Mouse (Mus musculus): ENCODE data around the gene Spata31d1a. TPM values are rescaled to one million over a fixed set of nuclear protein-coding genes. Genes with fewer than 3 reads are reported as not detected.
"Not testable (repeated sequence)": the region's sequence is repeated elsewhere in the genome, so short reads cannot be mapped to it uniquely, and the experiment has no call there.

Gene Spata31d1a
- polyA plus RNA-seq, 1 experiment from 2014 or later = not detected

GRCm38 (mm10) chr13:59700137-59700536, 10.0 kb downstream of the Spata31d1a start:
- H3K4me2 ChIP-seq; H3K36me3 ChIP-seq; H3K27ac ChIP-seq; H3K4me1 ChIP-seq (replicated peaks); H3K27me3 ChIP-seq; H3K9ac ChIP-seq (replicated peaks); H3K9me3 ChIP-seq; ATAC-seq (ENCODE audit: insufficient number of reproducible peaks, insufficient read depth, low FRiP score, low TSS enrichment, low read depth); H3K4me3 ChIP-seq (replicated peaks): not testable (repeated sequence)
- 64% methylated on average over 1 of the region's 1 CpGs for WGBS

- ATAC-seq (ENCODE audit: insufficient number of reproducible peaks, insufficient read depth, low FRiP score, low TSS enrichment, low read depth) = no peak
- no peak overlapping the region for H3K4me3 ChIP-seq (replicated peaks)
- no peak overlapping the region for H3K9ac ChIP-seq (replicated peaks)
- H3K4me1 ChIP-seq (replicated peaks) = no peaks in the 10 kb centered on the region
- no peaks in the 10 kb centered on the region for H3K36me3 ChIP-seq
- no peaks in the 10 kb centered on the region for H3K9me3 ChIP-seq
- 94% methylated on average over 8 of the region's 8 CpGs for WGBS
- H3K27me3 ChIP-seq = no peaks in the 10 kb centered on the region; the same call in 1 of the 2 replicates
- H3K4me2 ChIP-seq = no peak overlapping the region
- H3K27ac ChIP-seq = no peak overlapping the region
Measured at GRCm38 (mm10) chr13:59699131-59699530, 11.0 kb downstream of the Spata31d1a start.

- ATAC-seq (ENCODE audit: insufficient number of reproducible peaks, insufficient read depth, low FRiP score, low TSS enrichment, low read depth) = no peak
- H3K4me2 ChIP-seq = no peak overlapping the region
- H3K4me1 ChIP-seq (replicated peaks) = no peaks in the 10 kb centered on the region
- H3K27ac ChIP-seq = no peak overlapping the region
- no peaks in the 10 kb centered on the region for H3K27me3 ChIP-seq
- WGBS = 76% methylated on average over 7 of the region's 7 CpGs
- H3K4me3 ChIP-seq (replicated peaks) = no peak overlapping the region
- H3K9ac ChIP-seq (replicated peaks) = no peak overlapping the region
- no peaks in the 10 kb centered on the region for H3K36me3 ChIP-seq
- H3K9me3 ChIP-seq = peaks cover 4% of the 10 kb centered on the region; the same call in 1 of the 2 replicates
Measured at GRCm38 (mm10) chr13:59695781-59696180, 14.3 kb downstream of the Spata31d1a start.

GRCm38 (mm10) chr13:59694008-59694407, 16.1 kb downstream of the Spata31d1a start, which contains the start of gene 4921517D22Rik:
Gene 4921517D22Rik (minus strand): TSS chr13:59694108.
- no peaks in the 10 kb centered on the region for H3K4me1 ChIP-seq (replicated peaks)
- ATAC-seq (ENCODE audit: insufficient number of reproducible peaks, insufficient read depth, low FRiP score, low TSS enrichment, low read depth) = no peak
- no peaks in the 10 kb centered on the region for H3K27me3 ChIP-seq
- H3K9ac ChIP-seq (replicated peaks) = no peak within 1 kb of the TSS
- no peak within 1 kb of the TSS for H3K27ac ChIP-seq
- H3K36me3 ChIP-seq = no peaks in the 10 kb centered on the region
- H3K4me3 ChIP-seq (replicated peaks) = no peak within 1 kb of the TSS
- H3K9me3 ChIP-seq = peaks cover 4% of the 10 kb centered on the region; the same call in 1 of the 2 replicates
- H3K4me2 ChIP-seq = no peak within 1 kb of the TSS
- 84% methylated on average over 3 of the region's 3 CpGs for WGBS

- H3K4me1 ChIP-seq (replicated peaks) = no peaks in the 10 kb centered on the region
- H3K36me3 ChIP-seq = no peaks in the 10 kb centered on the region
- H3K27ac ChIP-seq = no peak overlapping the region
- 84% methylated on average over 10 of the region's 10 CpGs for WGBS
- no peak overlapping the region for H3K9ac ChIP-seq (replicated peaks)
- ATAC-seq (ENCODE audit: insufficient number of reproducible peaks, insufficient read depth, low FRiP score, low TSS enrichment, low read depth) = no peak
- H3K4me3 ChIP-seq (replicated peaks) = no peak overlapping the region
- peaks cover 4% of the 10 kb centered on the region; the same call in 1 of the 2 replicates for H3K9me3 ChIP-seq
- H3K4me2 ChIP-seq = no peak overlapping the region
- H3K27me3 ChIP-seq = no peaks in the 10 kb centered on the region
Measured at GRCm38 (mm10) chr13:59691478-59691877, 18.7 kb downstream of the Spata31d1a start.

GRCm38 (mm10) chr13:59690576-59690975, 19.6 kb downstream of the Spata31d1a start:
- 76% methylated on average over 7 of the region's 7 CpGs for WGBS
- ATAC-seq (ENCODE audit: insufficient number of reproducible peaks, insufficient read depth, low FRiP score, low TSS enrichment, low read depth) = no peak
- Histone ChIP-seq H3K4me2 (no peak overlapping the region), H3K9ac (replicated peaks) (no peak overlapping the region), H3K27me3 (no peaks in the 10 kb centered on the region), H3K9me3 (peaks cover 4% of the 10 kb centered on the region; the same call in 1 of the 2 replicates), H3K27ac (no peak overlapping the region), H3K36me3 (no peaks in the 10 kb centered on the region), H3K4me1 (replicated peaks) (no peaks in the 10 kb centered on the region), H3K4me3 (replicated peaks) (no peak overlapping the region)

- peaks cover 4% of the 10 kb centered on the region; the same call in 1 of the 2 replicates for H3K9me3 ChIP-seq
- H3K27ac ChIP-seq = no peak overlapping the region
- H3K27me3 ChIP-seq = no peaks in the 10 kb centered on the region
- no peak overlapping the region for H3K4me3 ChIP-seq (replicated peaks)
- H3K36me3 ChIP-seq = no peaks in the 10 kb centered on the region
- no peak overlapping the region for H3K4me2 ChIP-seq
- no peak for ATAC-seq (ENCODE audit: insufficient number of reproducible peaks, insufficient read depth, low FRiP score, low TSS enrichment, low read depth)
- H3K9ac ChIP-seq (replicated peaks) = no peak overlapping the region
- 92% methylated on average over 3 of the region's 3 CpGs for WGBS
- H3K4me1 ChIP-seq (replicated peaks) = no peaks in the 10 kb centered on the region
Measured at GRCm38 (mm10) chr13:59689843-59690242, 20.3 kb downstream of the Spata31d1a start.

- Histone ChIP-seq H3K4me1 (replicated peaks) (no peaks in the 10 kb centered on the region), H3K9me3 (peaks cover 4% of the 10 kb centered on the region; the same call in 1 of the 2 replicates), H3K4me2 (no peak overlapping the region), H3K36me3 (no peaks in the 10 kb centered on the region), H3K27me3 (no peaks in the 10 kb centered on the region), H3K9ac (replicated peaks) (no peak overlapping the region), H3K4me3 (replicated peaks) (no peak overlapping the region), H3K27ac (no peak overlapping the region)
- 86% methylated on average over 9 of the region's 9 CpGs for WGBS
- ATAC-seq (ENCODE audit: insufficient number of reproducible peaks, insufficient read depth, low FRiP score, low TSS enrichment, low read depth) = no peak
Measured at GRCm38 (mm10) chr13:59689313-59689712, 20.8 kb downstream of the Spata31d1a start.

GRCm38 (mm10) chr13:59688338-59688770, 21.8 kb downstream of the Spata31d1a start:
- H3K36me3 ChIP-seq = no peaks in the 10 kb centered on the region
- H3K4me1 ChIP-seq (replicated peaks) = no peaks in the 10 kb centered on the region
- H3K9ac ChIP-seq (replicated peaks) = no peak overlapping the region
- no peak for ATAC-seq (ENCODE audit: insufficient number of reproducible peaks, insufficient read depth, low FRiP score, low TSS enrichment, low read depth)
- H3K27me3 ChIP-seq = no peaks in the 10 kb centered on the region
- 71% methylated on average over 13 of the region's 13 CpGs for WGBS
- H3K4me3 ChIP-seq (replicated peaks) = no peak overlapping the region
- peaks cover 4% of the 10 kb centered on the region; the same call in 1 of the 2 replicates for H3K9me3 ChIP-seq
- no peak overlapping the region for H3K27ac ChIP-seq
- no peak overlapping the region for H3K4me2 ChIP-seq

- H3K4me3 ChIP-seq (replicated peaks) = no peak overlapping the region
- no peaks in the 10 kb centered on the region for H3K9me3 ChIP-seq
- no peaks in the 10 kb centered on the region for H3K4me1 ChIP-seq (replicated peaks)
- no peak overlapping the region for H3K27ac ChIP-seq
- no peak overlapping the region for H3K9ac ChIP-seq (replicated peaks)
- no peaks in the 10 kb centered on the region for H3K36me3 ChIP-seq
- 81% methylated on average over 3 of the region's 3 CpGs for WGBS
- H3K27me3 ChIP-seq = no peaks in the 10 kb centered on the region
- no peak for ATAC-seq (ENCODE audit: insufficient number of reproducible peaks, insufficient read depth, low FRiP score, low TSS enrichment, low read depth)
- no peak overlapping the region for H3K4me2 ChIP-seq
Measured at GRCm38 (mm10) chr13:59685236-59685635, 24.9 kb downstream of the Spata31d1a start.

GRCm38 (mm10) chr13:59682629-59683028, 27.5 kb downstream of the Spata31d1a start:
- Histone ChIP-seq H3K4me3 (replicated peaks) (no peak overlapping the region), H3K4me2 (no peak overlapping the region), H3K27ac (no peak overlapping the region), H3K36me3 (no peaks in the 10 kb centered on the region), H3K9ac (replicated peaks) (no peak overlapping the region), H3K4me1 (replicated peaks) (no peaks in the 10 kb centered on the region), H3K27me3 (no peaks in the 10 kb centered on the region), H3K9me3 (no peaks in the 10 kb centered on the region)
- 25% methylated on average over 7 of the region's 7 CpGs for WGBS
- ATAC-seq (ENCODE audit: insufficient number of reproducible peaks, insufficient read depth, low FRiP score, low TSS enrichment, low read depth) = no peak

- Histone ChIP-seq H3K4me1 (replicated peaks) (0 out of 2 replicates have a peak, but pooled peaks cover 1% of the 10 kb centered on the region), H3K9ac (replicated peaks) (no peak overlapping the region), H3K4me3 (replicated peaks) (no peak overlapping the region), H3K27ac (no peak overlapping the region), H3K4me2 (no peak overlapping the region), H3K9me3 (no peaks in the 10 kb centered on the region), H3K27me3 (no peaks in the 10 kb centered on the region), H3K36me3 (no peaks in the 10 kb centered on the region)
- no peak for ATAC-seq (ENCODE audit: insufficient number of reproducible peaks, insufficient read depth, low FRiP score, low TSS enrichment, low read depth)
- 61% methylated on average over 4 of the region's 4 CpGs for WGBS
Measured at GRCm38 (mm10) chr13:59679908-59680307, 30.2 kb downstream of the Spata31d1a start.

Data from limb, embryonic 12.5 days (tissue).